Mouse (Mus musculus) limb, embryonic 14.5 days (tissue): ENCODE measurements around the gene Cyp2s1. TPM values are rescaled to one million over a fixed set of nuclear protein-coding genes. Genes with fewer than 3 reads are reported as not detected.
A peak's percentile ranks its signal among the peaks of the same experiment; 100 is the strongest.

Experiments used
- ATAC-seq: fragments of 200-750 bp; cut with Nextera tagmentation; 2 replicates; pipeline ENCODE4 v1.8.0; 2017; ENCODE audit warnings: low read depth, moderate number of reproducible peaks, moderate TSS enrichment; ENCODE audit not compliant: low FRiP score
- DNase-seq: peaks from one replicate; pipeline ENCODE4 v3.0.0-alpha.2; 2015; ENCODE audit warnings: low spot score
- H3K27ac ChIP-seq: fragments of 300-500 bp; sonication (generic); replicated peaks from 2 replicates; pipeline ENCODE4 v1.5.1; 2014; ENCODE audit warnings: low read depth, mild to moderate bottlenecking, low read length, moderate library complexity, mixed read lengths
- H3K27me3 ChIP-seq: fragments of 300-500 bp; sonication (generic); 2 replicates; pipeline ENCODE4 v1.6.1; 2014; ENCODE audit warnings: low read length, mixed read lengths; ENCODE audit not compliant: control insufficient read depth, insufficient read depth
- H3K36me3 ChIP-seq: fragments of 300-500 bp; sonication (generic); 2 replicates; pipeline ENCODE4 v1.6.1; 2014; ENCODE audit warnings: mild to moderate bottlenecking, low read length, moderate library complexity, mixed read lengths; ENCODE audit not compliant: control insufficient read depth, insufficient read depth
- H3K4me1 ChIP-seq: fragments of 300-500 bp; sonication (generic); 2 replicates; pipeline ENCODE4 v1.6.1; 2014; ENCODE audit warnings: antibody characterized with exemption, low read length, mixed read lengths; ENCODE audit not compliant: control insufficient read depth, insufficient read depth
- H3K4me2 ChIP-seq: fragments of 300-500 bp; sonication (generic); replicated peaks from 2 replicates; pipeline ENCODE4 v1.6.1; 2014; ENCODE audit warnings: low read depth, mild to moderate bottlenecking, low read length, moderate library complexity; ENCODE audit not compliant: severe bottlenecking
- H3K4me3 ChIP-seq: fragments of 300-500 bp; sonication (generic); replicated peaks from 2 replicates; pipeline ENCODE4 v1.5.1; 2014; ENCODE audit warnings: low read length
- H3K9ac ChIP-seq: fragments of 300-500 bp; sonication (generic); 2 replicates; pipeline ENCODE4 v1.6.1; 2014; ENCODE audit warnings: mild to moderate bottlenecking, low read depth, low read length, moderate library complexity; ENCODE audit not compliant: severe bottlenecking
- H3K9me3 ChIP-seq: fragments of 300-500 bp; sonication (generic); 2 replicates; pipeline ENCODE4 v1.6.1; 2016; ENCODE audit warnings: low read length; ENCODE audit not compliant: control insufficient read depth
- POLR2A ChIP-seq: fragments of 200-500 bp; IDR thresholded peaks from 2 replicates; pipeline ENCODE4 v1.8.0; 2012; ENCODE audit warnings: inconsistent platforms, mild to moderate bottlenecking, moderate library complexity, borderline replicate concordance; ENCODE audit not compliant: insufficient read depth, insufficient read length; ENCODE audit errors: extremely low read depth
- WGBS: fragments of 180-500 bp; shearing (Covaris S2); extraction: QIAGEN DNeasy Blood & Tissue Kit; methylation state at CpG from one replicate; pipeline ENCODE4 v1.1.7; 2014; 5-methylcytosine and 5-hydroxymethylcytosine counted together
- polyA plus RNA-seq, 2 experiments: library from polyadenylated mRNA; depleted of rRNA in 1 of 2; stranded (reverse) in 1 of 2; unstranded in 1 of 2; fragments of >200 nt; fragmentation: Nextera tagmentation in 1 of 2; extraction: Ambion mirVana in 1 of 2; gene quantifications; 2 replicates each; pipeline versions ENCODE4 v1.2.1 to v1.2.3; 2012 to 2014

The Cyp2s1 gene
- polyA plus RNA-seq, 2 experiments: 1.6 to 2.6 TPM

DNA sequence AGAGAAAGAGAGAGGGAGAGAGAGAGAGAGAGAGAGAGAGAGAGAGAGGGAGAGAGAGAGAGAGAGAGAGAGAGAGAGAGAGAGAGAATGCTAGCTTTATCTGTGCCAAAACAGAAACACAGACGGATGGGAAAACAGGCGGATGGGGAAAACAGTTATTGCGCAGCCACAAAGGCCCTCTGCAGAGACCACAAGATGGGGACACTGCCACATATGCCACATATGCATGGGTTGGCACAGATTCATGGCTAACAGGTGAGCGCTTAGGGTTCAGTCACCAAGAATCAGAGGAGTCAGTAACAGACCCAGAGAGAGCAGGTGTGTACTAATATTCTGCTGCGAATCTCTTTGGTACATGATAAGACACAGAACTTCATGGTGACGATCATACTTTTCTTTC is 34.0 kb downstream of the Cyp2s1 start:
- no peak overlapping the region for H3K4me3 ChIP-seq
- ATAC-seq: no peak
- no peak for DNase-seq
- H3K27me3 ChIP-seq: no peaks in the 10 kb centered on the region
- H3K4me2 ChIP-seq: no peak overlapping the region
- H3K9me3 ChIP-seq: no peaks in the 10 kb centered on the region
- H3K4me1 ChIP-seq: peaks cover 26% of the 10 kb centered on the region
- TF ChIP-seq POLR2A: no peak
- no peak overlapping the region for H3K9ac ChIP-seq
- no peak overlapping the region for H3K27ac ChIP-seq
- peaks cover 43% of the 10 kb centered on the region for H3K36me3 ChIP-seq
- WGBS: 74% methylated on average over 6 of the region's 6 CpGs

- peaks cover 47% of the 10 kb centered on the region for H3K36me3 ChIP-seq
- DNase-seq (peak; percentile 26), ATAC-seq (peak; percentile 74)
- TF ChIP-seq POLR2A: no peak
- H3K27ac ChIP-seq: peak overlapping the region; percentile 63
- peak overlapping the region; percentile 49 for H3K9ac ChIP-seq
- no peaks in the 10 kb centered on the region for H3K9me3 ChIP-seq
- 32% methylated on average over 10 of the region's 11 CpGs for WGBS
- peaks cover 21% of the 10 kb centered on the region for H3K4me1 ChIP-seq
- peak overlapping the region; percentile 67 for H3K4me2 ChIP-seq
- peak overlapping the region; percentile 26 for H3K4me3 ChIP-seq
- H3K27me3 ChIP-seq: no peaks in the 10 kb centered on the region
These were observed 34.6 kb downstream of the Cyp2s1 start for GRCm38 (mm10) chr7:25781937-25782610.

- H3K4me3 ChIP-seq: peak overlapping the region; percentile 26
These were observed 35.3 kb downstream of the Cyp2s1 start for GRCm38 (mm10) chr7:25781321-25781936.

DNA sequence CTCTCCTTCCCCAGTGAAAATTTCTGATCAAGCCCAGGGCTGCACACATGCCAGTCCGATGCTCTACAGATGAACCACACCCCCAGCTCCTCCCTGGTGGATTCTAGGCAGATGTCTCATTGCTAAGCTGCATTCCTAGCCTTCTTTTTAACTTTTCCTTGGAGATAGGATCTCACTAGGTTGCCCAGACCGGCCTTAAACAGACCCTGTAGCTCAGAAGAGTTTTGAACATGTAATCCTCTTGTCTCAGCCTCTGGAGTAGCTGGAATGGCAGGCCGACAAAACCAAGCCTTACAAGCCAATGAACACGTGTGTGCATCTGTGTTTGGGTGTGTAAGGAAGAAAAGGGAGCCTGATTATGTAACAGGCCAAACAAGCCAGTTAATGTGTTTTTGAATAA is 36.0 kb downstream of the Cyp2s1 start:
- 56% methylated on average over 4 of the region's 4 CpGs for WGBS
- H3K36me3 ChIP-seq: peaks cover 52% of the 10 kb centered on the region
- DNase-seq: no peak
- no peaks in the 10 kb centered on the region for H3K27me3 ChIP-seq
- H3K4me2 ChIP-seq: no peak overlapping the region
- ATAC-seq: no peak
- H3K4me1 ChIP-seq: peaks cover 15% of the 10 kb centered on the region
- no peaks in the 10 kb centered on the region for H3K9me3 ChIP-seq
- H3K27ac ChIP-seq: peak overlapping the region; percentile 63; the same call in 1 of the 2 replicates
- no peak for TF ChIP-seq POLR2A
- no peak overlapping the region for H3K4me3 ChIP-seq
- no peak overlapping the region for H3K9ac ChIP-seq

More at GRCm38 (mm10) chr7:25781321-25781936, 35.3 kb downstream of the Cyp2s1 start:
- H3K36me3 ChIP-seq: peaks cover 48% of the 10 kb centered on the region
- DNase-seq (no peak), ATAC-seq (peak; percentile 20; the same call in 1 of the 2 replicates)
- 9% methylated on average over 25 of the region's 33 CpGs for WGBS
- H3K27me3 ChIP-seq: no peaks in the 10 kb centered on the region
- peak overlapping the region; percentile 63 for H3K27ac ChIP-seq
- H3K9me3 ChIP-seq: no peaks in the 10 kb centered on the region
- TF ChIP-seq POLR2A: no peak
- H3K9ac ChIP-seq: peak overlapping the region; percentile 49
- H3K4me1 ChIP-seq: peaks cover 15% of the 10 kb centered on the region
- H3K4me2 ChIP-seq: peak overlapping the region; percentile 67

DNA sequence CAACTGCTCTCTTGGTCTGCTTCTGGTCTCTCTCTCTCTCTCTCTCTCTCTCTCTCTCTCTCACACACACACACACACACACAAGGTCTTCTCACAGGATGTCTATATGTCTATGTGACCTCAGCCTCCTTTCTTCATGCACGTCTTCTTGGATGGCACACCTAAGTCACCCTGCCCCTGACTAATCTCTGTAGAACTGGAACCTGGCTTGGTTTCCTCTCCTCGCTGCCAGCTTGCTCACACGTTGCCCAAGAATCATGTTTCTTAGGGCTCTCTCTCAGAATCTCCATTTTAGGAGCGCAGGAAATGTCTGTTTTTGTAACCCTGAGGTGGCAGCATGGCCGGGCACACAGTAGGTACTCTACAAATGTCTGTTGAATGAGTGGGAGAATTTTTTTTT is 36.7 kb downstream of the Cyp2s1 start:
- 92% methylated on average over 5 of the region's 5 CpGs for WGBS

More for the DNA sequence above, 36.7 kb downstream of the Cyp2s1 start:
- Histone ChIP-seq H3K36me3 (peaks cover 53% of the 10 kb centered on the region), H3K27me3 (no peaks in the 10 kb centered on the region), H3K9ac (no peak overlapping the region), H3K9me3 (no peaks in the 10 kb centered on the region), H3K4me2 (no peak overlapping the region), H3K4me1 (peaks cover 15% of the 10 kb centered on the region), H3K27ac (no peak overlapping the region), H3K4me3 (no peak overlapping the region)
- DNase-seq (no peak), ATAC-seq (no peak)
- no peak for TF ChIP-seq POLR2A
